Mouse (Mus musculus): ENCODE measurements at regions not wholly inside any gene's neighbourhood (a gene's known extent, or its start where the extent isn't known, plus 50 kb on each side); places are given as distances from the start of the nearest gene placed in this dataset.
"Not testable (repeated sequence)": the region's sequence is repeated elsewhere in the genome, so short reads cannot be mapped to it uniquely, and the experiment has no call there.

- ATAC-seq (replicated peaks; ENCODE audit: low FRiP score, low TSS enrichment, poor library complexity, severe bottlenecking), result no peak
These were observed 377.6 kb upstream of the Nrsn1 start for GRCm38 (mm10) chr13:25647711-25648429.

GRCm38 (mm10) chr13:25639522-25640291 lies 369.4 kb upstream of the Nrsn1 start:
- no peak for ATAC-seq (replicated peaks; ENCODE audit: low FRiP score, low TSS enrichment, poor library complexity, severe bottlenecking)

GRCm38 (mm10) chr13:25629466-25629865 lies 359.2 kb upstream of the Nrsn1 start:
- no peak for ATAC-seq (replicated peaks; ENCODE audit: low FRiP score, low TSS enrichment, poor library complexity, severe bottlenecking)

GRCm38 (mm10) chr13:25617578-25617977 lies 347.3 kb upstream of the Nrsn1 start:
- no peak for ATAC-seq (replicated peaks; ENCODE audit: low FRiP score, low TSS enrichment, poor library complexity, severe bottlenecking)

- ATAC-seq (replicated peaks; ENCODE audit: low FRiP score, low TSS enrichment, poor library complexity, severe bottlenecking), result no peak
These were observed 341.7 kb upstream of the Nrsn1 start for GRCm38 (mm10) chr13:25611986-25612385.

DNA sequence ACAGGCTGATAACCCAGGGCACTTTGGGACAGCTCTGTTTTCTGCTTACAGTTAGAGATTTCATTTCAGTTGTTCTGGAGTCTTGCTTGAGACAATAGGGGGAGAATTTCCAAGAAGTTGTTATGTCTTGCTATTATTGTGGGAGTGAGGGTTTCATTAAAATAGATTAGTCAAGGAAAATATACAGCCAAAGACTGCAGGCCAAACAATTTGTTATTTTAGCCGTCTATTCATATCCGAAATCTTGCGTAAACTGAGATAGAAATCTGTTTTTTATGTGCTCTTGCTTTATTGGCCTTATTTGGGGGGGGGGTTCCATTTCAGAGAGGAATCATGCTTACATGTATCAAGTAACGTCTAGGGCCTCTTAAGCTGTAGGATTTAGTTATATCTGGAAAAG lies 339.3 kb upstream of the Nrsn1 start:
- ATAC-seq (replicated peaks; ENCODE audit: low FRiP score, low TSS enrichment, poor library complexity, severe bottlenecking), result no peak

DNA sequence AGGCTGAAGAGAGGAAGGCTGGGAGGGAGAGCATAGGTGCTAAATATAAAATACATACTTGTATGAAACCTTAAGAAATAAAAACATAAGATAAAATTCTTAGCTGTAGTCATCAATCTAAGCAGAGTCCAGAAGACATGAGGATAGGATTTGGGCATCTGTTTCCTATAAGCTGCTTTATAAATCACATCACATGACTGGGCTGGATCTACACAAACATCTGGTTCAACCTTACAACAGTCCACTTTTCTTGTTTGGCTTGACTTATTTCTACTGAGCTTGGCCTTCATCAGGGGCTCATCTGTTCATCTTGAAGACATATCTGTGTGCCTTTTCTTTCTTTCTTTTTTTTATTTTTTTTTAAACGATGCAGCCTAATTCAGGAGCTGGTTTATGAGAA lies 338.9 kb upstream of the Nrsn1 start:
- ATAC-seq (replicated peaks; ENCODE audit: low FRiP score, low TSS enrichment, poor library complexity, severe bottlenecking), result no peak

DNA sequence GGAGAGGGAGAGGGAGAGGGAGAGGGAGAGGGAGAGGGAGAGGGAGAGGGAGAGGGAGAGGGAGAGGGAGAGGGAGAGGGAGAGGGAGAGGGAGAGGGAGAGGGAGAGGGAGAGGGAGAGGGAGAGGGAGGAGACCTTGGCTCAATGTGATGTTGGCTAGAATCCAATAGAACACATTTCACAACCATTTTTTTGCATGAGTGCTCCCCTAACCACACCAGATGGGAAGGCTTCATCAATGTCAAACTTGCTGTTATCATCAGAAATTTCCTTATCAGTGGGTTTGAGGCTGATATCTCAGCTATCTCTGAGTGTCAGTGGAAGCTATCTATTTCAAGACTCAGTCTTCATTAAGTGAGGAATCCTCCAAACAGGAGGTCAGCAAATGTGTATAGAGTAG lies 331.0 kb upstream of the Nrsn1 start:
- ATAC-seq (replicated peaks; ENCODE audit: low FRiP score, low TSS enrichment, poor library complexity, severe bottlenecking), result not testable (repeated sequence)

- ATAC-seq (replicated peaks; ENCODE audit: low FRiP score, low TSS enrichment, poor library complexity, severe bottlenecking), result no peak
These were observed 324.3 kb upstream of the Nrsn1 start for GRCm38 (mm10) chr13:25594629-25595028.

- ATAC-seq (replicated peaks; ENCODE audit: low FRiP score, low TSS enrichment, poor library complexity, severe bottlenecking), result no peak
These were observed 300.3 kb upstream of the Nrsn1 start for GRCm38 (mm10) chr13:25570641-25571040.

DNA sequence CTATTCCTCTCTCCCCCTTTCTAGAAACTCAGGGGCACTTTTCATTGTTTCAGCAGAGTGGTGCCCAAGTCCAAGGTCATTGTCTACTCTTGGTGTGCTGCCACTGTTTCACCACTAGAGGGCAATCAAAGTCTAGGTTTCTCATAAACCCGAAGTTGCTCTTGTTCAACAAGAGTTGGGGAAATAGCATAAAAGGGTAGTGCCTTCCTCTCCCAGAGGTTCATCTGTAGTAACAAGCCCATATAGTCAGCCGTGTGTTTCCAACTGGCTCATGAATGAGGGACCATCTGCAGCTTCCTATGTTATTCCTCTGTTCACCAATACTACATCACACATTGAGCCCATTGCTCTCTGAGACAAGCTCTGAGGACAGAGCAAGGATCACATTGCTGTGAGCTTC lies 292.4 kb upstream of the Nrsn1 start:
- ATAC-seq (replicated peaks; ENCODE audit: low FRiP score, low TSS enrichment, poor library complexity, severe bottlenecking), result peak; percentile 84; the same call in 1 of the 2 replicates

DNA sequence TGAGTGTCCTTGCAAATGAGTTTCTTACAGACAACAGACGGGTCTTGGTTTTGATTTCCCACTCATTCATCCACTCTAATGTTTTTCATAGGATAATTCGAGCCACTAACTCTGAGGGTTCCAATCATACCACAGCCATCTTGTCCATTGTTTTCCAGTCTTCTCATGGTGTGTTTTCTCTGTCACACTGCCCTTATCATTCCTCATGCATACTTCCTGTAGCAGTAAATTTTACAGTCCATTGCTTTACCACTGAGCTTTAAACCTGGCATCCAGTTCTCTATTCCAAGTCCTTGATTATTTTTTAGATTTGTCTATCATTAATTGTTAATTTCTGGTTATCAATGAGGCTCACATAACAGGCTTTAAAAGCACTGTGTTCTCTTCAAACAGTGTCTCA lies 290.0 kb upstream of the Nrsn1 start:
- no peak for ATAC-seq (replicated peaks; ENCODE audit: low FRiP score, low TSS enrichment, poor library complexity, severe bottlenecking)

- no peak for ATAC-seq (replicated peaks; ENCODE audit: low FRiP score, low TSS enrichment, poor library complexity, severe bottlenecking)
These were observed 284.7 kb upstream of the Nrsn1 start for GRCm38 (mm10) chr13:25554962-25555361.

DNA sequence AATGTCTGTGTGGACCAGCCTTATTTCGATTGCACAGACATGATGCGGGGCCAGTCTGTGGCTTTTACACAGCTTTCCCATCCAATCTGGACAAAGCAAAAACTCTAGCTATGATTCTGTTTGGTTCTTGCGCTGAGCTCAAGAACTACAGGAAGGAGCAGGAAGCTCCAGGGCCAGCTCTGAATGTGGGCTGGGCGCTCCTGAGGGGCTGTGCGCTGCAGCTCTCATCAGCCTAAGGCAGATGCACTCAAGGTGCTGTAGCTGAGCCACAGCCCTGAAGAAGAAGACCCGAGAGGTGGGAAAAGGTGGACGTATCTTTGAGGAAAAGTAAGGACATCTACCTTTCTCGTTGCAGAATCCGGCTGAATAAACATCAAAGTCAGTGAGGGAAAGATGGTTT lies 278.2 kb upstream of the Nrsn1 start:
- ATAC-seq (replicated peaks; ENCODE audit: low FRiP score, low TSS enrichment, poor library complexity, severe bottlenecking), result no peak

- ATAC-seq (replicated peaks; ENCODE audit: low FRiP score, low TSS enrichment, poor library complexity, severe bottlenecking), result no peak
These were observed 277.1 kb upstream of the Nrsn1 start for GRCm38 (mm10) chr13:25547150-25548145.

DNA sequence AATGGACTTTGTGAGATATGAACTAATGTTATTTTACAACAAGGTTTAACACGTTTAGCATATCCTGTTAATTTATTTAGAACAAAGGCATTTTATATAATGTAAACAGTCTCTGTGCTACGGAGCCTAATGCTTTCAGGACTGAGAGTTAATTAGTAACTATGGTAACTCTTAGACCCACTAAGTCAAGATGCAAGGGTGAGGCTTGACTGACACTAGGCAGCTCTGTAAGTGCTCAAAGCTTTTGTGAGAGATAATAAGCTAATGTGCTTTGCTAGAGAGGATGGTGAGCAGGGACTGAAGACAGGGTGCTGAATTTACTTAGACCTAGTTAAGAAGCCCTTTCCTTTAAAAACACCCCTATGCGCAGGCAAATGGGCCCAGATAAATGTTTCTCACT lies 253.8 kb upstream of the Nrsn1 start:
- ATAC-seq (replicated peaks; ENCODE audit: low FRiP score, low TSS enrichment, poor library complexity, severe bottlenecking), result no peak

- no peak for ATAC-seq (replicated peaks; ENCODE audit: low FRiP score, low TSS enrichment, poor library complexity, severe bottlenecking)
These were observed 237.1 kb upstream of the Nrsn1 start for GRCm38 (mm10) chr13:25507355-25507754.

DNA sequence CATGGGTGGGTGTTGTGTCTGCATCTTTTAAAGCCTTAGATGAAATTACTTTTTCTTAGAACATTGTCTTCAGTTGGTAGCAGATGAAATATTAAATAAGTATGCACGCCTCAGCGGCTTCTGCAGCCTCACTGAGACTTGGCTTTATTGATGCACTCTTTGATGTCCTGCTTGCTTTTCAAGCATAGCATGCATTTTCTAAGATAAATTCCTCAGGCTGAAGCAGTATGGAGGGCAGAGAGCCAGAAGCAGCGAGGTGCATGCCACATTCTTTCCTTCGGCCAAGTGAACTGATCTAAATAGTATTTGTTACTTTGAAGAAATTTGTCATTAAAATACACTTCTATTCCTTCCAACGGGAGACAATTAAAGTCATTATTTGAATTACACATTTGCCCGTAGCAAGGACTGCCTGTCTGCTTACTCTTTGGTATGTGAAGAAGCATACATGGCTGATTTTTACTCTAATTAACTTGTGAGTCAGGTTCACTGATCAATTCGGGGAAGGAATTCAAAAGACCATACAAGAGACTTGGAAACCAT lies 224.3 kb upstream of the Nrsn1 start:
- ATAC-seq (replicated peaks; ENCODE audit: low FRiP score, low TSS enrichment, poor library complexity, severe bottlenecking), result no peak

DNA sequence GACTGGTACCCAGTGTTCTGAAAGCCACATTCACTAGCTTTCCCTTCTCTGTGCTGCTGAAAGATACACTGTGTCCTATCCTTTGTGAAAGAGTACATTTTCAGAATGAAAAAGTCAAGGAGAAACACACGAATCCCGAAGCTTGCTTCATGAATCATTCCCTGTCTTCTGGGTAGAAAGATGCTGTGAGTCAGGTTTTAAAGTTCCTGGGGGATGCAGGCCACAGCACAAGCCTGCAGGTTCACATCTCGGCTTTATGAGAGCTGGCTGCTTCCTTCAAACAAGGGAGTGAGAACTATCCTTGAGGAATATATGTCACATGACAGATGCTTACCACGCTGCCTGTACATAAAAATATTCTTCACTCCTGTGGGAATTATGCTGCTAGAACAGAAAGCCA lies 219.7 kb upstream of the Nrsn1 start:
- no peak for ATAC-seq (replicated peaks; ENCODE audit: low FRiP score, low TSS enrichment, poor library complexity, severe bottlenecking)

DNA sequence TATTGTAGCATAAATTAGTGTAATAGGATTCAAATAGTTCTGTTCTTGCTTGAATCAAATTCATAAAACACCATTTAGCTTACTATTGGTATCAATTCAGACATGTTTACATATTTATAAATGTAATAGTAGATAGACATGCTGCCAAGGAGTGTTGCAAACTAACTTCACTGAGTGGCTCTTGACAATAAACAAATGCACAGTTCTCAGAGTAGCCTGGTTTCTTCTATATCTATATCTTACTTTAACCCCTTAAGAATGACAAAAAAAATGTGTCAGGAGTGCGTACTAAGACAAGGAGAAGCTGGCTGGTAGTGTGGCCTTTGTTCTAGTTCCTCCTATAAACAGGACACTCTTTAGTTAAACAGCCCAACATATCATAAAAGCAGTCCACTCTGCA lies 213.0 kb upstream of the Nrsn1 start:
- ATAC-seq (replicated peaks; ENCODE audit: low FRiP score, low TSS enrichment, poor library complexity, severe bottlenecking), result no peak

All from megakaryocyte-erythroid progenitor cell, adult 5-6 weeks (primary cell).